Mouse (Mus musculus) naive thymus-derived CD4-positive, alpha-beta T cell, adult 2 months (primary cell): ENCODE data around the gene Vmn2r55.
"Not testable (repeated sequence)": the region's sequence is repeated elsewhere in the genome, so short reads cannot be mapped to it uniquely, and the experiment has no call there.

ENCODE experiments used
- DNase-seq: peaks from one replicate; pipeline ENCODE4 v3.0.0-alpha.2; 2011; ENCODE audit warnings: low read depth

The Vmn2r55 gene

DNA sequence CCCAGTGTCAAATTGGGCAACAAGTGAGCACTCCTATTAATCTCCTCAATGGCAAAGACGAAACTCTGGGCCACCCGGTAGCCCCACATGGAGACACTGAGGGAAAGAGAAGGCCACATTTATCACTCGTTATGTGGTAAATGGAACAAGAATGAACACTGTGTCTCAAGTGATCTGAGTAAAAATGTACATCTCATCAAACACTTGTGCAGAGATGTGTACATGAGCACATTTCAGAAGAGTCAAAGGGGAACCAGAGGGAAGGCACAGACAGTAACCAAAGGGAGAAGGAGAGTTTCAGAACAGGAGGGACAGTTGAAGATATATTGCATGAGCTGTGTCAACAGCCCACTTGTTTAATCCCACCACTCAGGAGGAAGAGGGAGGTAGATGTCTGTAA, at the start of gene Vmn2r55:
Gene Vmn2r55, minus strand, starts transcription at position 101 of the 400 bp plus-strand sequence.
- DNase-seq: not testable (repeated sequence)

- DNase-seq: not testable (repeated sequence)
Measured at GRCm38 (mm10) chr7:12640219-12640618, 44.6 kb downstream of the Vmn2r55 start, which contains the start of gene Vmn2r54. Gene Vmn2r54, minus strand, starts transcription at chr7:12640319.

- DNase-seq: no peak
Measured at GRCm38 (mm10) chr7:12608688-12609087, 76.1 kb downstream of the Vmn2r55 start, which contains the start of gene Vmn2r53. Gene Vmn2r53, minus strand, starts transcription at chr7:12608788.
